Mouse (Mus musculus) liver, embryonic 14.5 days (tissue): ENCODE results near the gene Trabd2b.

ENCODE experiments used
- CTCF ChIP-seq: IDR thresholded peaks from 2 replicates; pipeline ENCODE4 v1.5.1; 2016; ENCODE audit warnings: antibody characterized with exemption, low read depth, control low read depth
- EP300 ChIP-seq: IDR thresholded peaks from 2 replicates; pipeline ENCODE4 v1.6.1; 2016; ENCODE audit warnings: antibody characterized with exemption, low read depth

DNA sequence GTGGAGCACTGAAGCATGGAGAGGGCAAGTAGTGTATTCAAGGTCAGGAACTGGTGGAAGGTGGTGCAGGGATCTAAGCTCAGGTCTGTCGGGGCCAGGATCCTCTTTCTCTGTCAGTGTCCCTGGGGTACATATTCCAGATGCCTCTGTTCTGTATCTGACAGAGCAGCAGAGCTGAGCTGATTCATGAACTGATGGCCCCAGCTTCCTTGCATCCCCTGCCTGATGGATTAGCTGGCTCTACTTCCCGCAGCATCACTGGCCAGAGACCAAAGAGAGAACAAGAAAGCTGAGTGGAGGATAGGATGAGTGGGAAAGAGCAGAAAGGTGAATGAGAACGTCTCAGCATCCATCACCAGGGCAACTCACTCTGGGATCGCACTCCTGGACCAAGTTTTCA, 41.5 kb upstream of the Trabd2b start:
- TF ChIP-seq CTCF (no peak), EP300 (no peak)
